Mouse (Mus musculus): ENCODE results near the gene Hoxc5. TPM values are rescaled to one million over a fixed set of nuclear protein-coding genes. Genes with fewer than 3 reads are reported as not detected.

Gene Hoxc5
- polyA plus RNA-seq, 1 experiment from 2014 or later = 17.5 TPM

GRCm38 (mm10) chr15:103061988-103062387, 94.7 kb downstream of the Hoxc5 start:
- Histone ChIP-seq H3K27ac (ENCODE audit: low read length) (peak overlapping the region; percentile 97), H3K4me3 (replicated peaks; ENCODE audit: low read length) (no peak overlapping the region), H3K36me3 (ENCODE audit: control insufficient read depth, insufficient read depth, low read length) (no peaks in the 10 kb centered on the region), H3K9me3 (replicated peaks; ENCODE audit: control insufficient read depth, low read length) (no peaks in the 10 kb centered on the region), H3K9ac (ENCODE audit: low read length) (no peak overlapping the region), H3K4me2 (ENCODE audit: low read depth, low read length) (peak overlapping the region; percentile 67; the same call in 1 of the 2 replicates), H3K4me1 (ENCODE audit: control insufficient read depth, insufficient read depth, low read length) (peaks cover 15% of the 10 kb centered on the region), H3K27me3 (ENCODE audit: control insufficient read depth, insufficient read depth, low read length) (no peaks in the 10 kb centered on the region)
- WGBS = 17% methylated on average over 2 of the region's 2 CpGs
- no peak for ATAC-seq (ENCODE audit: insufficient read depth, low FRiP score)

GRCm38 (mm10) chr15:103065642-103066041, 98.4 kb downstream of the Hoxc5 start:
- Histone ChIP-seq H3K36me3 (ENCODE audit: control insufficient read depth, insufficient read depth, low read length) (no peaks in the 10 kb centered on the region), H3K4me2 (ENCODE audit: low read depth, low read length) (no peak overlapping the region), H3K27me3 (ENCODE audit: control insufficient read depth, insufficient read depth, low read length) (no peaks in the 10 kb centered on the region), H3K9me3 (replicated peaks; ENCODE audit: control insufficient read depth, low read length) (no peaks in the 10 kb centered on the region), H3K9ac (ENCODE audit: low read length) (no peak overlapping the region), H3K4me1 (ENCODE audit: control insufficient read depth, insufficient read depth, low read length) (peaks cover 15% of the 10 kb centered on the region), H3K4me3 (replicated peaks; ENCODE audit: low read length) (no peak overlapping the region), H3K27ac (ENCODE audit: low read length) (no peak overlapping the region)
- WGBS = 15% methylated on average over 7 of the region's 7 CpGs
- no peak for ATAC-seq (ENCODE audit: insufficient read depth, low FRiP score)

MicroRNAs encoded within 50 kb of the gene (microRNA counts, 519-probe panel; counts per million panel counts)
- 1,745 counts per million, percentile 28 among the panel's probes with 10 or more counts for microRNA mmu-miR-615-3p
- microRNA mmu-miR-615-5p = not detected

Small RNA genes within 50 kb of the gene (microRNA-seq; reads per million reads assigned to microRNA genes)
- gene Mir196a-2 (19.2 reads per million, percentile 38 among the genes with 10 or more reads in this experiment), gene Mir615 (1,299 reads per million, percentile 79 among the genes with 10 or more reads in this experiment)

Other genes starting within 250 kb of the Hoxc5 start
- gene Calcoco1, start 245.3 kb upstream of the Hoxc5 start, polyA plus RNA-seq (2015; fragmentation: Nextera tagmentation; extraction: Ambion mirVana) = 36.8 and 37.7 TPM in 2 replicates
- gene Hoxc13, start 46.3 kb upstream of the Hoxc5 start, polyA plus RNA-seq (2015; fragmentation: Nextera tagmentation; extraction: Ambion mirVana) = not detected in 2 replicates
- gene Hoxc12, start 30.7 kb upstream of the Hoxc5 start, polyA plus RNA-seq (2015; fragmentation: Nextera tagmentation; extraction: Ambion mirVana) = not detected in 2 replicates
- gene Hoxc11, start 13.0 kb upstream of the Hoxc5 start, polyA plus RNA-seq (2015; fragmentation: Nextera tagmentation; extraction: Ambion mirVana) = not detected in 2 replicates
- 0.06 TPM in 1 of 2 replicates, not detected in the other for gene Hoxc10, start 647 bp upstream of the Hoxc5 start, polyA plus RNA-seq (2015; fragmentation: Nextera tagmentation; extraction: Ambion mirVana)
- not detected in 2 replicates for gene Hoxc9, start 9.0 kb downstream of the Hoxc5 start, polyA plus RNA-seq (2015; fragmentation: Nextera tagmentation; extraction: Ambion mirVana)
- gene Hoxc8, start 23.2 kb downstream of the Hoxc5 start, polyA plus RNA-seq (2015; fragmentation: Nextera tagmentation; extraction: Ambion mirVana) = 2.0 and 2.5 TPM in 2 replicates
- 3.3 and 3.8 TPM in 2 replicates for gene Hoxc6, start 30.8 kb downstream of the Hoxc5 start, polyA plus RNA-seq (2015; fragmentation: Nextera tagmentation; extraction: Ambion mirVana)
- 19.0 and 20.0 TPM in 2 replicates for gene Hoxc4, start 51.5 kb downstream of the Hoxc5 start, polyA plus RNA-seq (2015; fragmentation: Nextera tagmentation; extraction: Ambion mirVana)
- 20.1 and 21.1 TPM in 2 replicates for gene Smug1, start 199.6 kb downstream of the Hoxc5 start, polyA plus RNA-seq (2015; fragmentation: Nextera tagmentation; extraction: Ambion mirVana)

All from stomach, embryonic 16.5 days (tissue).